Mouse (Mus musculus) heart, adult 2 months (tissue): Measurements from ENCODE around the gene Krt86. TPM values are rescaled to one million over a fixed set of nuclear protein-coding genes. Genes with fewer than 3 reads are reported as not detected.
"Not testable (repeated sequence)": the region's sequence is repeated elsewhere in the genome, so short reads cannot be mapped to it uniquely, and the experiment has no call there.

Source experiments
- DNase-seq, 2 experiments: peaks; one replicate each; pipeline ENCODE4 v3.0.0; 2021
- H3K27ac ChIP-seq: fragments of 200-600 bp; 2 replicates; pipeline ENCODE4 v1.8.1; 2022
- H3K27me3 ChIP-seq: fragments of 200-500 bp; 2 replicates; pipeline ENCODE4 v1.6.1; 2012; ENCODE audit warnings: mild to moderate bottlenecking, low read length, inconsistent platforms, mixed read lengths; ENCODE audit not compliant: control insufficient read depth, insufficient read depth
- H3K36me3 ChIP-seq: fragments of 200-500 bp; 2 replicates; pipeline ENCODE4 v1.6.1; 2012; ENCODE audit warnings: low read length, inconsistent platforms; ENCODE audit not compliant: control insufficient read depth, insufficient read depth
- H3K4me1 ChIP-seq: fragments of 200-500 bp; 2 replicates; pipeline ENCODE4 v1.6.1; 2011; ENCODE audit warnings: low read length; ENCODE audit not compliant: control insufficient read depth, insufficient read depth
- H3K4me3 ChIP-seq: fragments of 200-600 bp; 2 replicates; pipeline ENCODE4 v1.8.1; 2022
- H3K79me2 ChIP-seq: fragments of 200-500 bp; replicated peaks from 2 replicates; pipeline ENCODE4 v1.6.1; 2012; ENCODE audit warnings: mild to moderate bottlenecking, inconsistent platforms, low read length, moderate library complexity, mixed read lengths; ENCODE audit not compliant: control insufficient read depth, insufficient read depth
- H3K9ac ChIP-seq: fragments of 200-500 bp; 2 replicates; pipeline ENCODE4 v1.6.1; 2012; ENCODE audit warnings: low read depth, mild to moderate bottlenecking, control low read depth, inconsistent platforms, low read length, mixed read lengths
- CTCF ChIP-seq: fragments of 200-600 bp; IDR thresholded peaks from 2 replicates; pipeline ENCODE4 v1.8.1; 2022; ENCODE audit warnings: antibody characterized with exemption, mild to moderate bottlenecking, moderate library complexity
- EP300 ChIP-seq: fragments of 200-500 bp; IDR thresholded peaks from 2 replicates; pipeline ENCODE4 v1.6.1; 2011; ENCODE audit warnings: low read depth, low read length, control low read depth; ENCODE audit not compliant: insufficient read depth
- POLR2A ChIP-seq: fragments of 200-500 bp; IDR thresholded peaks from 2 replicates; pipeline ENCODE4 v1.6.1; 2011; ENCODE audit warnings: mild to moderate bottlenecking, low read depth, low read length, control low read depth; ENCODE audit not compliant: insufficient read depth
- WGBS: fragments of 180-500 bp; shearing (Covaris S2); methylation state at CpG from one replicate; pipeline ENCODE4 v1.1.7; 2018; 5-methylcytosine and 5-hydroxymethylcytosine counted together
- intact Hi-C: fragments of 180-260 bp; cut with DNase I; formaldehyde crosslinking; loops from one replicate; pipeline ENCODE4 v1.15.1; 2025
- polyA plus RNA-seq: library from polyadenylated mRNA; depleted of rRNA; stranded (reverse); fragments of >200 nt; gene quantifications from 2 replicates; pipeline ENCODE4 v1.2.3, GENCODE M21; 2012
- total RNA-seq, 2 experiments: library from RNA; stranded (reverse); gene quantifications; 2 replicates each; pipeline ENCODE4 v1.2.3; 2021

The Krt86 gene
- total and polyA plus RNA-seq, 3 experiments, result not detected

GRCm38 (mm10) chr15:101495266-101495665 is 22.0 kb downstream of the Krt86 start:
- H3K4me1 ChIP-seq, result no peaks in the 10 kb centered on the region
- no peak overlapping the region for H3K4me3 ChIP-seq
- no peak for DNase-seq
- no peaks in the 10 kb centered on the region for H3K27me3 ChIP-seq
- H3K27ac ChIP-seq, result no peak overlapping the region
- no peak for TF ChIP-seq POLR2A
- no peak for TF ChIP-seq CTCF
- TF ChIP-seq EP300, result no peak
- 82% methylated on average over 8 of the region's 8 CpGs for WGBS
- H3K36me3 ChIP-seq, result no peaks in the 10 kb centered on the region
- intact Hi-C loops, result no loop called here
- no peak overlapping the region for H3K9ac ChIP-seq
- H3K79me2 ChIP-seq, result no peaks in the 10 kb centered on the region

DNA sequence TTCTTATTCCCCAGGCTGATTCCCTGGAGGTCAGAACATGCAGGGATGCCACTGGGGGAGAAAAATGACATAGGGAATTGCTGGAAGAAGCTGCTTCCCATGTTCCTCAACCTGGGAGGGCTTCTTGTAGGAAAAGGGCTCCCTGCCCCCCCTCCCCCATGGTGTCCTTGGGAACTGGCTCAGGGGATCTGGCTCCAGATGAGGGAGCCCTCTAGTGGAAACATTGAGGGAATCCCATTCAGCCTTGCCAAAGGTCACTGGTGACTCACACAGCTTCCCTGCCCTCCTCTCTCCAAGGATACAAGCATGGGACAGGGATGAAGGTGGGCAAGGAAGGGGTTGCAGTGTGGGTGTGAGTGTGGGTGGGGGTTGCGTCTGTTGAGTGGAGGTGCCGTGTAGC is 23.9 kb downstream of the Krt86 start:
- TF ChIP-seq POLR2A, result no peak
- TF ChIP-seq CTCF, result peak; percentile 64
- TF ChIP-seq EP300, result 0 out of 2 replicates have a peak, but pooled peaks have one; percentile 26
- DNase-seq, result peak; percentile 28 to 40
- Histone ChIP-seq H3K4me3 (no peak overlapping the region), H3K4me1 (no peaks in the 10 kb centered on the region), H3K27me3 (no peaks in the 10 kb centered on the region), H3K9ac (no peak overlapping the region), H3K27ac (no peak overlapping the region), H3K79me2 (no peaks in the 10 kb centered on the region), H3K36me3 (no peaks in the 10 kb centered on the region)
- intact Hi-C loops, result loop anchor here (2.0 kb wide), 1 partner anchor 158 kb away; no protein-coding TSS in a partner anchor
- WGBS, result 78% methylated on average over 2 of the region's 2 CpGs

- TF ChIP-seq EP300, result no peak
- Histone ChIP-seq H3K36me3 (no peaks in the 10 kb centered on the region), H3K27ac (no peak overlapping the region), H3K27me3 (no peaks in the 10 kb centered on the region), H3K9ac (no peak overlapping the region), H3K4me1 (no peaks in the 10 kb centered on the region), H3K79me2 (no peaks in the 10 kb centered on the region), H3K4me3 (no peak overlapping the region)
- WGBS, result 37% methylated on average over 14 of the region's 14 CpGs
- DNase-seq, result no peak
- intact Hi-C loops, result no loop called here
These were observed 33.8 kb downstream of the Krt86 start for GRCm38 (mm10) chr15:101506896-101507758.

DNA sequence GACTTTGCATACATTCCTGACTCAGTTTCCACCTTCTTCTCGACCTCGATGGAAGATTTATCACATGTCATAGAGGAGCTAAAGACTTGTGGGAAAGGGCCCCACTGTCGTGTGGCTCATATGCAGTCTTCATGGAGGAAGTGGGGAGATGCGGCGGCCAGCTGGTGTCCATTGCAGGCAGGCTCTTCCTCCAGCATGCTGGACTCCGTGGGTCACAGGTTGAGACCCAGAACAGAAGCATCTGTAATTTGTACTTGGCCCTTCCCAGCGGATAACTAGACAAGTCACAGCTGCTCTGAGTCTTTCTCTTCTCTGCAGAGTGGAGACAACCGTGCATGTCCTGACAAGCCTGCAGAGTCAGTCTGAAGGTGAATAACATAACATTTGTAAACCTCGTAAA is 35.0 kb downstream of the Krt86 start:
- Histone ChIP-seq H3K27me3 (no peaks in the 10 kb centered on the region), H3K4me3 (no peak overlapping the region), H3K9ac (no peak overlapping the region), H3K36me3 (no peaks in the 10 kb centered on the region), H3K27ac (no peak overlapping the region), H3K4me1 (no peaks in the 10 kb centered on the region), H3K79me2 (no peaks in the 10 kb centered on the region)
- intact Hi-C loops, result no loop called here
- TF ChIP-seq EP300 (no peak), CTCF (no peak)
- DNase-seq, result no peak
- 75% methylated on average over 9 of the region's 9 CpGs for WGBS

DNA sequence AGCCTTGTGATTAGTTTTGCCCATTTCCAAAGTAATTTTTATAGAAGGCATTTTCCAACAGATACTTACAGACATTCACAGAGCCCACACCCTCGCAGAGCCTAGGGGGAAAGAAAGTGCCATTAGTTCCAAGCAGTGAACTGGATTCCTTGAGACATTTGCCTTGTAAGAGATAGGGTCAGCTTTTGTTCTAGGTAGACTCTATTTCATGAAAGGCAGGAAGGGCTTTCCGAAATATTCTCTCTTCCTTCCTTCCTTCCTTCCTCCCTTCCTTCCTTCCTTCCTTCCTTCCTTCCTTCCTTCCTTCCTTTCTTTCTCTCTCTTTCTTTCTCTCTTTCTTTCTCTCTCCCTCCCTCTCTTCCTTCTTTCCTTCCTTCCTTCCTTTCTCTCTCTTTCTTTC is 43.9 kb downstream of the Krt86 start, which contains the start of gene Gm49425:
Gene Gm49425, minus strand, starts transcription at position 101 of the 400 bp plus-strand sequence.
- not testable (repeated sequence) for H3K79me2 ChIP-seq, H3K36me3 ChIP-seq, H3K4me1 ChIP-seq, H3K4me3 ChIP-seq, H3K27me3 ChIP-seq, H3K27ac ChIP-seq, H3K9ac ChIP-seq, DNase-seq
- WGBS, result 66% methylated on average over 2 of the region's 2 CpGs
- intact Hi-C loops, result loop anchor here (2.0 kb wide), 1 partner anchor 84 kb away; no protein-coding TSS in a partner anchor

DNA sequence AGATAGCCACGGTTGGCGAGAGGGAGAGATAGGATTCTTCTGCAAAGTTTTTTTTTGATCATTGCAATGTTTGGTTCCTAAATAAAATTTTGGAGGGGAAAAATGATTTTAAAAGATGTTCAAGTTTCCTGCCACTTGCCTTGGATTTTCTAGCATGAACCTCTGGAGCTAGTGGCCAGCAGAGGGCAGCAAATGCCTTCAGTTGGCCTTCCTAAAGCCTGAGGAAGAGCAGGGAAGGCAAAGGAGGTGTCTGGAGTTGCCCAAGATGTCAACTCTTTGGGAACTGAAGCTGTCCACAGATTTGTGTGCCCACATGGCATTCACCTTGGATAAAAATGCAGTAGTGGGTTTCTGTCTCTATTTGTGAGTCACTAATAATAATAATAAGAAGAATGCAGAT is 46.5 kb downstream of the Krt86 start:
- WGBS, result 6% methylated on average over 2 of the region's 2 CpGs
- Histone ChIP-seq H3K9ac (no peak overlapping the region), H3K27ac (no peak overlapping the region), H3K79me2 (no peaks in the 10 kb centered on the region), H3K36me3 (no peaks in the 10 kb centered on the region), H3K4me1 (no peaks in the 10 kb centered on the region), H3K27me3 (no peaks in the 10 kb centered on the region), H3K4me3 (no peak overlapping the region)
- 0 out of 2 replicates have a peak, but pooled peaks have one; percentile 61 for TF ChIP-seq EP300
- peak; percentile 91 for TF ChIP-seq CTCF
- no peak for TF ChIP-seq POLR2A
- DNase-seq, result peak; percentile 64 to 77
- intact Hi-C loops, result loop anchor here (1.0 to 5.0 kb wide), 4 partner anchors 181 to 546 kb away; no protein-coding TSS in a partner anchor
